Mouse (Mus musculus) small intestine, adult 2 months (tissue): Measurements from ENCODE around the gene Dync1i1. TPM values are rescaled to one million over a fixed set of nuclear protein-coding genes. Genes with fewer than 3 reads are reported as not detected.

Experiments used
- H3K27ac ChIP-seq: fragments of 200-500 bp; 2 replicates; pipeline ENCODE4 v1.5.1; 2012; ENCODE audit warnings: low read depth, low read length, control low read depth, inconsistent platforms; ENCODE audit not compliant: insufficient read depth
- H3K27me3 ChIP-seq: fragments of 200-500 bp; 2 replicates; pipeline ENCODE4 v1.6.1; 2012; ENCODE audit warnings: mild to moderate bottlenecking, moderate library complexity, low read length, inconsistent platforms; ENCODE audit not compliant: control insufficient read depth, insufficient read depth
- H3K36me3 ChIP-seq: fragments of 200-500 bp; 2 replicates; pipeline ENCODE4 v1.6.1; 2012; ENCODE audit warnings: mild to moderate bottlenecking, low read length, control low read depth, inconsistent platforms; ENCODE audit not compliant: control insufficient read depth, insufficient read depth
- H3K4me1 ChIP-seq: fragments of 200-500 bp; 2 replicates; pipeline ENCODE4 v1.6.1; 2012; ENCODE audit warnings: low read length, inconsistent platforms, mixed read lengths; ENCODE audit not compliant: control insufficient read depth, insufficient read depth, insufficient read length
- H3K4me3 ChIP-seq: fragments of 200-500 bp; 2 replicates; pipeline ENCODE4 v1.5.1; 2012; ENCODE audit warnings: low read depth, mild to moderate bottlenecking, control low read depth, inconsistent platforms, low read length, moderate library complexity
- CTCF ChIP-seq: fragments of 200-500 bp; IDR thresholded peaks from 2 replicates; pipeline ENCODE4 v1.5.1; 2012; ENCODE audit warnings: low read depth, mild to moderate bottlenecking, control low read depth, inconsistent platforms, low read length, moderate library complexity, mixed read lengths; ENCODE audit not compliant: insufficient replicate concordance, insufficient read length; ENCODE audit errors: extremely low read depth
- POLR2A ChIP-seq: fragments of 200-500 bp; IDR thresholded peaks from 2 replicates; pipeline ENCODE4 v1.6.1; 2012; ENCODE audit warnings: low read depth, mild to moderate bottlenecking, control low read depth, inconsistent platforms, low read length, moderate library complexity
- WGBS: fragments of 180-500 bp; shearing (Covaris S2); methylation state at CpG from one replicate; pipeline ENCODE4 v1.1.7; 2018; 5-methylcytosine and 5-hydroxymethylcytosine counted together
- polyA plus RNA-seq: library from polyadenylated mRNA; depleted of rRNA; stranded (reverse); fragments of >200 nt; gene quantifications from 2 replicates; pipeline ENCODE4 v1.2.3, GENCODE M21; 2012

Gene Dync1i1
- polyA plus RNA-seq, 1 experiment, result 0.25 TPM

- H3K27me3 ChIP-seq, result no peaks in the 10 kb centered on the region
- no peak overlapping the region for H3K4me3 ChIP-seq
- H3K36me3 ChIP-seq, result no peaks in the 10 kb centered on the region
- no peak overlapping the region for H3K27ac ChIP-seq
- no peak for TF ChIP-seq CTCF
- TF ChIP-seq POLR2A, result no peak
- WGBS, result 88% methylated on average over 4 of the region's 4 CpGs
- H3K4me1 ChIP-seq, result no peaks in the 10 kb centered on the region
These were observed 44.8 kb downstream of the Dync1i1 start for GRCm38 (mm10) chr6:5770283-5770682.

DNA sequence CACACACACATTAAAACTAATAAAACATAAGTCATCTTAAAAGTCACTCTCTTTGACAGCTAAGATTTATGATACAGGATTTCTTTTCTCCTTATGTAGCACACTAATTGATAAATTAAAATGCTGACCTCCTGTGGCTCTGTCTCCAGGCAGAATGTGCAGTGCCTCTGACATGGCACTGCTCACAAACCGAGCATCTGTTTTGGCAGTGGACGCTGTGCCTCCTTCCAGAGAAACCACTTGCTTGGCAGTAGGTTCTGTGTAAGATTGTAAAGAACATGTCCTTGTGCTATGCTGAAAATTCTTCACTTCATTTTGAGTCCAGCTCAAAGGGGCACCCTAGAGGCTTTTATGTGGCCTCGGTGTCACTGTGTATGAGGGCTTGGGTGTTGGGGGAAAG lies 50.0 kb downstream of the Dync1i1 start:
- no peaks in the 10 kb centered on the region for H3K4me1 ChIP-seq
- TF ChIP-seq CTCF (no peak), POLR2A (no peak)
- H3K4me3 ChIP-seq, result no peak overlapping the region
- no peak overlapping the region for H3K27ac ChIP-seq
- no peaks in the 10 kb centered on the region for H3K36me3 ChIP-seq
- 80% methylated on average over 3 of the region's 3 CpGs for WGBS
- H3K27me3 ChIP-seq, result no peaks in the 10 kb centered on the region

- TF ChIP-seq POLR2A, result no peak
- TF ChIP-seq CTCF, result no peak
- H3K27me3 ChIP-seq, result no peaks in the 10 kb centered on the region
- H3K27ac ChIP-seq, result no peak overlapping the region
- no peaks in the 10 kb centered on the region for H3K36me3 ChIP-seq
- H3K4me3 ChIP-seq, result no peak overlapping the region
- H3K4me1 ChIP-seq, result no peaks in the 10 kb centered on the region
- 73% methylated on average over 6 of the region's 6 CpGs for WGBS
These were observed 56.3 kb downstream of the Dync1i1 start for GRCm38 (mm10) chr6:5781752-5782151.

DNA sequence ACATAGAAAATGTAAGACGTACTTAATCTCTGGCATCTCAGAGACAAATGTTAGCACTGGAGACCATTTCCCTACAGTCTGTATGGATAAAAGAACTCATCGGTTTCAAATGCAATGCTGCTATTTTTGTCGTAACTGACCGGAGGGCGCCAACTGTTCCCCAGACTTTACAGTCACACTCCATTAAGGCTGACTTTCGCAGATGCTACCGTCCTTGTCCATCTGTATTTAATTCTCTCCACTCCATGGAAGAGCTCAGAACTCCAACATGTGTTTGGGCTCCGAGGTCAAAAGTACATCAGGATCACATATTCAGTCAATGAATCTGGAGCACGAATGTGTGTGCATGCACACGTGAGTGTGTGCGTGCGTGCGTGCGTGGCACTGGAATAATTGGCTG lies 58.4 kb downstream of the Dync1i1 start:
- Histone ChIP-seq H3K4me3 (no peak overlapping the region), H3K27ac (no peak overlapping the region), H3K36me3 (no peaks in the 10 kb centered on the region), H3K4me1 (no peaks in the 10 kb centered on the region), H3K27me3 (no peaks in the 10 kb centered on the region)
- TF ChIP-seq POLR2A, result no peak
- TF ChIP-seq CTCF, result no peak
- WGBS, result 94% methylated on average over 14 of the region's 14 CpGs

DNA sequence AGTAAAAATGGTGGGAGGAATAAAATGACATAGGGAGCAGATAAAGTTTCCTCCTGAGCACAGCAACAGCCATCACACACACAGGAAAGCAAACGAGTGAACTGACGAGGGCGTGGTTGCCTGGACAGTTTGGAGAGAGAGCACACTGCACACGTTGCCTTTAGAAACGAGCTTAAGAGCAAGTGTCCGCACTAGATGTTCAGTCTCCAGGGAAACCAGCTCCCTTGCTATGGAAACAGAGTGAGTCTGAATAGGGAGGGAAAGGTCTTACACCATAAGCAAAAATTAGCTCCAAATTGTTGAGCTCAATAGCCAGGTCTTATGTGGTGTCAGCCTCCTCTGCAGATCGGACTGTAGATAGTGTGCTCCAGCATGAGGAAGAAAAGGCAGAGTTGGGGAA lies 65.2 kb downstream of the Dync1i1 start:
- H3K27me3 ChIP-seq, result no peaks in the 10 kb centered on the region
- no peak overlapping the region for H3K4me3 ChIP-seq
- TF ChIP-seq CTCF (no peak), POLR2A (no peak)
- no peaks in the 10 kb centered on the region for H3K36me3 ChIP-seq
- H3K4me1 ChIP-seq, result 0 out of 2 replicates have a peak, but pooled peaks cover 2% of the 10 kb centered on the region
- 65% methylated on average over 7 of the region's 7 CpGs for WGBS
- H3K27ac ChIP-seq, result no peak overlapping the region

DNA sequence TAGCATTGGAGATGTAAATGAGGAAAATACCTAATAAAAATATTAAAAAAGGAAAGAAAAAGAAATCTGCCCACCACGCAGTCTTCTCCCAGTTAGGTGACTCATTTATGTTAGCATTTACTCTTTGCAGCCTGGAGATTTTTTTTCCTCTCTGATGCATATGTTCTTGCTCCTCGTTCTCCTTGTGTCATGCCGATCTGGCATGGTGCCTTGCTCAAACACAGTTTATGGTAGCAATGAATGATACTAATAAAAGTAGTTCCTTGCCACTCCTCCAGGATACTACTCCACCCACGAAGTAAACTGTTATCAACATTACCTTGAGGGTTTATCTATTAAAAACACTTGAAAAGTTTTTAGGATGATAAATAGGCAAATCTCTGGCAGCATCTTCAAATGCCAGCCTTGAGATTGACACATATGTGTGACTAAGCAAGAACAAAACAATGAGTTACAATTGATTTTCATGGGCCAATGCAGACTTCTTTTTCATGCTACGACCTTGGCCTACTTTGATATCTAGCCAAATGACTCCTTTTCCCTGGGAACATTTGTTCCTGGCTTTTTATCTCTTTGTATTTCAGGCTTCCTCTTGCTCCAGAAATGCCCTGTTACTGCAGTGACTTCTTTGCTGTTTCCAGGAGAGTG lies 68.8 kb downstream of the Dync1i1 start:
- no peaks in the 10 kb centered on the region for H3K36me3 ChIP-seq
- H3K4me3 ChIP-seq, result no peak overlapping the region
- WGBS, result 18% methylated on average over 5 of the region's 5 CpGs
- no peaks in the 10 kb centered on the region for H3K27me3 ChIP-seq
- TF ChIP-seq CTCF, result no peak
- TF ChIP-seq POLR2A, result no peak
- peak overlapping the region; percentile 38; the same call in 1 of the 2 replicates for H3K27ac ChIP-seq
- H3K4me1 ChIP-seq, result 0 out of 2 replicates have a peak, but pooled peaks cover 2% of the 10 kb centered on the region

DNA sequence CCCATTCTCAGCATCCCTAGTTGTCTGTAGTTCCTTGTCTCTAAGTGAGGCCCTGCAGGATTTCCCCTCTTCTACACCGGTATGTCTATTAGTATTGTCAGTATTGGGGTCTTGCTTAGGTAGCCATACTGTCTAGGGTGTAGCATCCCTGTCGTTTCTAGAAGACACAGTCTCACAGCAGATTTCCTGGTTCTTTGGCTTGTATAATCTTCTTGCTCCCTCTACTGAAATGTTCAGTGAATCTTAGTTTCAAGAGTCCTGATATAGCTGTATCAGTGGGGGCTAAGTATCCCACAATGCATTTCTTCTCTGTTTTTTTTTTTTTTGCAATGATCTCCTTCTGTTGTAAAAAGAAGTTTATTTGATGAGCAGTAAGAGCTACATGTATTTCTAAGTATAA lies 69.9 kb downstream of the Dync1i1 start:
- H3K36me3 ChIP-seq, result no peaks in the 10 kb centered on the region
- no peaks in the 10 kb centered on the region for H3K27me3 ChIP-seq
- H3K4me3 ChIP-seq, result no peak overlapping the region
- no peaks in the 10 kb centered on the region for H3K4me1 ChIP-seq
- H3K27ac ChIP-seq, result no peak overlapping the region
- 67% methylated on average over 2 of the region's 2 CpGs for WGBS
- no peak for TF ChIP-seq CTCF
- TF ChIP-seq POLR2A, result no peak
